Mouse (Mus musculus): ENCODE data around the gene Hist1h4d.

Gene Hist1h4d

GRCm38 (mm10) chr13:23595622-23596372 lies 14.4 kb downstream of the Hist1h4d start:
- no peak for DNase-seq

DNA sequence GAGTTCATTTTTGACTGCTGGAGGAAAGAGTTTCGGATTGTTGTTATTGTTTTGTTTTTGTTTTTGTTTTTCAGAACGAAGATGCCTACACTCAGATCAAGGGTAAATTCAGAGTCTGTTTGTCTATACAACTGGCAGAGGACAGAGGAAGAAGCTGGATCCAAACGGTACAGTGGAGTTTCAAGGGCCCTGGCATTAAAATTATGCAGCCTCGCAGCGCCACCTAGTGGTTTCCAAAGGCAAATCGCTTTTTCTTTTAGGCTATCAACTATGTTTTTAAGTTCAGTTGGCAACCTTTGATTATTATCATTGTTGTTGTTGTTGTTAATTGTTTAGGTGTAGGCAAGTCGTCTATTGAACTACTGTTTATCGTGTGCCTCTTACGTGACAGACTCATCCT lies 16.6 kb downstream of the Hist1h4d start:
- peak; percentile 36 for DNase-seq

DNA sequence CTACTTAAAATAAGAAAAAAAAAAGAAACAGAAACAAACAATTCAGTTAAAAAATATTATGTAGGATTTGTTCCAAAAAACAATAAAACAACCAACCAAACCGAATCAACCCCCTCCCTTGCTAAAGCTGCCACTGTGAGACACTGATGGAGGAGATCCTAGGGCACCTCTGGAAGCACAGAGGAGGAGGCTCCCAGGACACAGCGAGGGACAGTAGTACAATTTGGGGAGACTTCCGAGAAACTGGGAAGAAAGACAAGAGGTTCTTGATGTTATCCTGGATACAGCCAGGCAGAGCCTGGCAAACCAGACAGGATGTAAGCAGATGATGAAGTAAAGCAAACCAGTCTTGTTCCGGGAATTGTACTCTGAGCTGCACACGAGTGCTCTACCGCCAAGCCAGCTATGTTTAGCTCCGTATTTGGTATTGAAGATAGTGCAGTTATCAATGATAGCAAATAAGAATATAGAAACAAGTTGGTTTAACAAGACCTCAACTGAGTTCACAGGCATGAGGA lies 21.8 kb downstream of the Hist1h4d start:
- DNase-seq = no peak

DNA sequence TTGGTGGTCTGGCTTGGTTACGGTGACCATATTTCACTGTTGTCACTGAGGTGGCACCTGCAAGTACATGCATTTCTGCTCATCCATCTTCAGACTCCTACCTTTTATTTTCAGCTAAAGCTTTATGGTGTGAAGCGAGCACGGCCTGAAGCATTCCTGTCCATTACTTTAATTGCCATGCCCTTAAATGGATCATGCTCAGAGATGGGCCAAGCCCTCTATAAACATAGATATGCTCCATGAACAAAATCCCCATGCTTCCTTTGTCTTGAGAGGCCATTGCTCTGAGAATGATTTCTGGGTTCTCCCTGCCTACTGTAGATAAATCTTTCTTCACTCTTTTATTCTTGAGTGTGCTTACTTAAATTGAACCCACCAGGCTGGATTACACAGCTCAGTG lies 23.1 kb downstream of the Hist1h4d start:
- DNase-seq = no peak

DNA sequence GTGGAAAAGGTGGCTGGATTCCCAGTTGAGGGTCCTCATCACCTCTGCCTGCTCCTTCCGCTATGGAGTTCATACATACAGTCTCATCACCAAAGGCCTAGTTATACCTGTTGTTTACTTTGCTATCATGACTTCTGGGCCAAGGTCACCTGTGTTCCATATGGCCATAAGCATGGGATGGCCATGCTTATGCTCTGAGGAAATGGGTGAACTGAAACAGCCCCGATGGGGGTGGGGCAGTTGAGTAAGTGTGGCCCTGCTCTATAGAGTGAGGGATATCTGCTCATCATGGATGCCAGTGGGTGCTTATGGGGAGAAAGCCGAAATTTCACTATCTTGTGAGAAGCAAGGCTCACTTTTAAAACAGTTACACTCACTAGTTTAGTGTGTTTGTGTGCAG lies 23.7 kb downstream of the Hist1h4d start:
- no peak for DNase-seq

GRCm38 (mm10) chr13:23609209-23609608 lies 27.8 kb downstream of the Hist1h4d start:
- no peak for DNase-seq

DNA sequence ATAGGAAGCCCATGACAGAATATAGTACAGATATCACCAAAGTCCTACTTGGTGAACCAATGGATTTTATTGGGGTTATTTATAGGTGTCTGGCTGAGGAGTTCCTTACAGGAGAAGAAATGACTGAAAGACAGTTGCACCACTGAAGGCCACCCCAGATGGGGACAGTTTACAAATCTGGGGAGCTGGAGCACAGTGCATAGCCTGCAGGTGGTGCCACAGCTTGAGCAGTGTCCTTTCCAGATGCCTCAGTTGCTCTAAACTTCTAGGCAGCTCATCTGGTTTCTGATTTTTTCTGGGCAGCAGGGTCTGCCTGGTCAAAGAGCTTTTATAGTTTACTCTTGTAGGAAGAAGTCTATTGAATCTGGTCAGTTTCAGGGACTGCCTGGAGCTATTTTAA lies 28.4 kb downstream of the Hist1h4d start:
- no peak for DNase-seq

- no peak for DNase-seq
These were observed 29.0 kb downstream of the Hist1h4d start for GRCm38 (mm10) chr13:23610393-23610792.

DNA sequence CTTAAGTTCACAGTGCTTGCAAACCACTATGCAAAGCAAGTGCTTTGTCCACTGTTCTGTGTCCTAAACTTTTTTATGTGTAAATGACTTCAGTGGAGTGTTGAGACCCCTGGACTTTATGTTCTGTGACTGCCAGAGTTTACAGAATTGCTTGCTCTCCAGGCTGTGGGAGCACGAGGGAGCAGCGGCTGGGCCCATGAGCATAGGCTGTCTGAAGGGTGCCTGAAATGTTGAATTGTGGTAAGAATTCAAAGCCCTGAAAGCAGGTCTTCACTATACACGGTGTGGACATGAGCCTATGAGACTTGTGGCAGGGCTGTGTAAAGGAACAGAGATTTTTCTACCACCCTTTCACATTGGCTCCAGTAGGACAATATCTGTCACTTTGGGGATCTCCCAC lies 30.2 kb downstream of the Hist1h4d start:
- no peak for DNase-seq

DNA sequence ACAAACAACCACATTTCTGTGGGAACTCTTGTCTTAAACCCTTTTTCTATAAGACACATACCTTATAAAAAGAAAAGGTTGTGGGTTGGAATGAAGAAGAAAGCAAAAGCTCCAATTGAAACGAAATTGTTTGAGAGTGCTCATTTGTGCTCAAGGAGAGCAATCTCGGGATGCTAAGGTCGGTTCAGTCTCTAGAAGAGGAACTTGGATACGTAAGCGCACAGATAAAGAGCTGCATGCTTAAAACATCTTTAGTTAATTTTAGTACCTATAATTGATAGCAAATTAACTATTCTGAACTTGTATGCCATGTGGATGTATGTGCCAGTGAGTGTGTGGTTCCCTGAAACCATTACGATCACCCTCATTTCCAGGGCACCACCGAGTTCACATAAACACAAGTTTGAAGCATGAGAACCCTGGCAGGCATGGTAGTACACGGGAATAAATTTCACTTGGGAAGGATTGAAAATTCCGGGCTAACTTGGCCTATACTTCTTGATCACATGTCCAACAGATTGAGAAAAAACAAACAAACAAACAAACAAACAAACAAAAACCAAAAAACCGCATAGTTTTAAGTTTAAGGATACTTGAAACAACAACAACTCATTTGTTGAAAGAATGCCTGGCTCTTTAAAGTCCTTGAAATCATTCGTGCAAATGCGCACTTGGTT lies 38.8 kb downstream of the Hist1h4d start:
- no peak for DNase-seq

DNA sequence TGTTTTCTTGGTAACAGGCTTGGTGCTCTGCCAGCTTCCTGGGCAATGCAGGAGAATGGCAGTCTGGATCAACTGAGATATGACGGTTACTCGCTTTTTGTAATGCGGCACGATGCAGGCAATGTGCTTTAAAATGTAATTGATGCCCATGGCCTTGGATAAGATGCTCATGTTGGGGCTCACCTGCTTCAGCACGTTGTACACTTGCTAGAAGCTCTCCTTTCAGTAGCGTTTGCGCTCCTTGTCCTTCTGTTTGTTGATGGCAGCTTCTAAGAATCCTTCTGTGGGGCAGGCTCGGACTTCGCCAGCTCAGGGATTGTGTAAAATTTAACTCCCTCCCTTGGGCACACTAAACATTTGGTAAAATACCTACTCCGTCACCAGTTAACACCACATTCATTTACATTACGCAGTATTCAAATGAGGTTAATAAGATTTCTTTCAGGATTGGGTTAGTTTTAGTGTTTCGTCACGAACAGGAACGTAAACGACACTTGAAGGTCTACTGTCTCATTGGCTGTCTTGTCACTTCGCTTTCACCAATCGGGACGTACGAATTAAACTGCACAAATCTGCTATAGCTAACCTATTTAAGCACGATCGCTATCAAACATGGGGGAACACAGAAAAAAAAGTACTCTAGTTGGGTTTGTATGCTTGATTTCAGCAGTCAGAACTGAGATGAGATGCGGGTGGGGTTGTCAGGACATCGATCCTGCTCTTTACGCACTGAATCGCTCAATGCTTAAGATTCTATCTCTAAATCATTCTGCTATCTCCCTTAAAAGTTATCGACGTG lies 39.5 kb downstream of the Hist1h4d start, which contains the start of gene Hist1h2be:
TSS of gene Hist1h2be (minus strand) at position 392 of the 799 bp plus-strand sequence.
- DNase-seq = peak; percentile 78

DNA sequence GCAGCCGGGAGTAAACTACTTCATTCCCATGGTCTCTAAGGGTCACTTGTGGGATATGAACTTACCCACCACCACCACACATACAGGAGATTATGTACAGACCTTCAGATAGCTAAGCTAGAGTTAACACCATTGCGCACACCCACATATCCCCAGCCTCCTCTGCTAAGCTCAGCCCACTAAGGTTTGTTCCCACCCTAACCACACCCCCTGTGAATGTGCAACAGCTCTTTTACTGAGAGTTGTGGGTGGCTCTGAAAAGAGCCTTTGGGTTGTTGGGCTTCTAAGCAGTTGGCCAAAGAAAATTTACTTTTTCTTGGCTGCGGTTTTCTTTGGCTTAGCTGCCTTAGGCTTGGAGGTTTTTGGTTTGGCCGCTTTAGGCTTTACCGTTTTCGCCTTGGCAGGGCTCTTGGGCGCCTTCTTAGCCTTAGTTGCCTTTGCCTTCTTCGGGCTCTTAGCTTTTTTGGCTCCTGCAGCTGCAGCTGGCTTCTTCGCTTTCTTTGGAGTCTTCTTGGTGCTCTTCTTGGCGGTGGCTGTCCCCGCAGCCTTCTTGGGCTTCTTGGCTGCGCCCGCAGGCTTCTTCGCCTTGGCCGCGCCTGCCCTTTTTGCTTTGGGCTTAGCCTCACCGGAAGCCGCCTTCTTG lies 40.3 kb downstream of the Hist1h4d start:
- DNase-seq = peak; percentile 74

GRCm38 (mm10) chr13:23622175-23622671 lies 40.8 kb downstream of the Hist1h4d start, which contains the start of gene Hist1h1e:
TSS of gene Hist1h1e (minus strand) at chr13:23622558.
- DNase-seq = peak; percentile 87

DNA sequence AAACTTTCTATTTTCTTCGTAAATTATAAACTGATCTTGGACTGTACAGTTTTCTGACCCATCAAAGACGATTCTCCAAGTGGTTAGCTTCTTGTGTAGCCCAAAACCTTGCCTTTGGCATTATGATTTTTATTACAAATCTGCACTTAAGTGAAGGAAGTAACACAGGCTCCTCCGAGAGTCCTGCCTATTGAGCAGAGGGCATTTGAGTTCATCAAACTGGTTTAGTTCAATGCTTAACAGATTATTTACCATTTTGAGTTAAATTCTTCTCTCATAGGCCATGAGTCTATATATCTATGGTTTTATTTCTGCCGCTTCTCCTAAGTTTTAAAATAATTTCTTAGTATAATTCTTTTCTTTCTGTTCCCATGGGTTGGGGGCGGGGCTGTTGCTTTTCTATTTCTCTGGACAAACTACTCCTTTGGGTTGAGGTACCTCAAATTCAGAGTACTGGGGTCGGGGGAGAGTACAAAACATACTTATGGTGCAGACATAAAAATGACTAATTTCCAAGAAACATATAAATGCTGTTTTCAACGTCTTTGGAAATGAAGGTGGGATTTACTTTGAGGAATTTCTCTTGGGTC lies 41.6 kb downstream of the Hist1h4d start:
- DNase-seq = no peak

- DNase-seq = no peak
These were observed 49.3 kb downstream of the Hist1h4d start for GRCm38 (mm10) chr13:23630653-23631052.

Measured in kidney, adult 11 months (tissue).